Mouse (Mus musculus) T-helper 1 cell (primary cell): Measurements from ENCODE around the gene Gtf2h3.
"Not testable (repeated sequence)": the region's sequence is repeated elsewhere in the genome, so short reads cannot be mapped to it uniquely, and the experiment has no call there.

Experiments
- in situ Hi-C: fragments of 300-600 bp; cut with MboI, MseI; formaldehyde crosslinking; loops from one replicate; pipeline ENCODE4 v1.15.1; 2025; ENCODE audit warnings: high pct_unique_total_duplicates

Gene Gtf2h3

GRCm38 (mm10) chr5:124578633-124579317, at the start of gene Gtf2h3, which contains the start of gene Eif2b1:
Gene Gtf2h3 (plus strand): TSS chr5:124579140.
Gene Eif2b1 (minus strand): TSS chr5:124579131.
- in situ Hi-C loops, result no loop called here

DNA sequence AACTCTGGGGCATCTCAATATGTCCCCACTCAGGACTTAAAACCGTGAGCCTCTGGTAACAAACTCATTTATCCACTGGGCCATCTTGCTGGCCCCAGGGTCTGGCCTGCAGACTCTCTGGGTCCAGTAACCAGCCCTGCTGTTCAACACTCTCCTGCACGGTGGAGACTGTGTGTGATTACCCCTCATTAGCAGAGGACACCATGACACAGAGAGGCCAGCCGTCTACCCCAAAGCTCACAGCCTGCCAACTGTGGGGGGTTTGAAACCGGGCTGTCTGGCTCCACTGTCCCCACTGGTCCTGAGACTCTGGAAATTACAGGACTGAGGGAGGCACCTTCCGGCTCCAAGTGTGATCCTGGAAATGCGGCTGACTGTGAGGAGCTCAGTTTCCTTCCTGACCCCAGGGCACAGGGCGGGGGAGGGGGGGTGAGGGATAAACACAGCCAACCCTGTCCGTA, 49.7 kb upstream of the Gtf2h3 start:
- in situ Hi-C loops, result no loop called here

DNA sequence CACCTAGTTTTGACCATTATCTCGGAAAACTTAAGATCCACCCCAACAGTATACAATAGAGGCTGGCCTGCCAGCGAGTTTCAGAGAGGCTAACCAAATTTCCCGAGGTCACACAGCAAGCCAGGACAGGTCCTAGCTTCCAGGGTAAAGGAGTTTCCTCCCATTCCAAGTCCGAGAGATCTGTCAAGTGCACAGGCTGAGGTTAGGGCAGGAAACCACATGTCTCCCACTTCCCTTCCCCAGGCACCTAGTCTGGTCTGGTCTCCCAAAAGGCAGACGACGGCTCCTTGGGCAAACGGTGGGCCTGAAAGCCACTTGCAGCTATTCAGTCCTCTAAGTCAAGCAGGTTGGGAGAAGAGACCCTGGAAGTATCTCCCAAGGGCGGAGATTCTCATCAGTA, 49.2 kb upstream of the Gtf2h3 start:
- in situ Hi-C loops, result loop anchor here (5.0 to 10.0 kb wide), 2 partner anchors 45 to 92 kb away; partner anchors contain the start of genes Kmt5a and Snrnp35

DNA sequence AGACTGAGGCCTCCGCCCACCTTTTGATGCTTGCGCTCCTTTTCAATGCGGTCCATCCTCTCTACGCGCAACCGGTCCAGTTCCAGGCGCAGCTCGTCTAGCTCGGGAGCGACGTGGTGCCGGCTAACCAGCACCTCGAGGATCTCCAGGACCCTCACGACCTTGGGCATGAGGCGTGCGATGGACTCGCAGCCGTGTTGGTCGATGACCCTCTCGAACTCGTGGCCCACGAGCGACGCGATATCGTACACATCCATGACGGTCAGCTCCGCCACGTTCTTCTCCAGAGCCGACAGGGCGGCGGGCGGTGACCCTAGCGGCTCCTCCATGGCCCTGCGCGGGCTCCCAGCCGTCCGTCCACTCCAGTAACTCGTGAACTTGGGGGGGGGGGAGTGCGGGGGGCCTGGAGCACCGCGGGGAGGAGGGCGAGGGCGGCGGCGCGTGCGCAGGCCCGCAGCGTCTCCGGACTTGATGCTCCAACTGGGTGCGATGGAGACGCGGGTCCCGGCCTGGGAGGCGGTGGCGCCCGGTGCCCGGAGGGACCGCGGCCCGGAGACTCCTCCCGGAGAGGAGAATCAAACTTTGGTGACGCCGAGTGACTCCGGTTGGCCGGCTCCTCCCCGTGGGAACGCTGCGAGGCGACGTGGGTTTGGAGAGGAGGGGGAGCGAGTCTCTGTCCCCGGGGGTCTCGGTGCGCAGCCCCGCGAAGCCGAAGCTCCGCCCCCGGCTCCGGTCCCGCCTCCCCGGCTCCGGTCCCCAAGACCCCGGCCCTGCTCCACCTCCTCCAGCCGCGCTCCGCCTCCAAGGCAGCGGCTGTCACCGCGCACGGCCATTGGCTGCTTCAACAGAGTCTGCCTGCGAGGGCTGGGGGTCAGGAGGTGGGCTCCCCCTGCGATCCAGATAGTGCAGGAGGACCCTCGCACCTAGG, 48.0 kb upstream of the Gtf2h3 start, which contains the start of gene Rilpl1:
Rilpl1 (minus strand) TSS at position 737 of the 928 bp plus-strand sequence.
- in situ Hi-C loops, result loop anchor here (5.0 to 10.0 kb wide), 2 partner anchors 46 to 94 kb away; partner anchors contain the start of genes Kmt5a and Snrnp35

DNA sequence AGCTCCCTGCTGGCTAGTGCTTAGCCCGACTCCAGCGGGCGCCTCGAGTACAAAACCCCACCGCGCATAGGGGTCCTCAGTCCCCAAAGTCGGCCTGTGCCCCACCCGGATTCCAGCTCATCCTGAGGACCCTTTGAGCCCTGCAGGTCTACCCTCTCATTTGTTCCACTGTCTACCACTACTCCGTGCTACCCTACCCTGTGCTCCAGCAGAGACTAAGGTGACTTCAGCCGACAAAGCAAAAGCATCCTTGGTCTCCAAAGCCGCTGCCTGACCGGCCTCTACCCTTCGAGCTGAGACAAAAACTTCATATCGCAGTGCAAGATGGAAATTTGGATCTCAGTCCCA, 47.4 kb upstream of the Gtf2h3 start:
- in situ Hi-C loops, result loop anchor here (5.0 to 10.0 kb wide), 2 partner anchors 47 to 94 kb away; partner anchors contain the start of genes Kmt5a and Snrnp35

GRCm38 (mm10) chr5:124532451-124532850, 46.5 kb upstream of the Gtf2h3 start:
- in situ Hi-C loops, result loop anchor here (5.0 to 10.0 kb wide), 2 partner anchors 48 to 95 kb away; partner anchors contain the start of genes Kmt5a and Snrnp35

DNA sequence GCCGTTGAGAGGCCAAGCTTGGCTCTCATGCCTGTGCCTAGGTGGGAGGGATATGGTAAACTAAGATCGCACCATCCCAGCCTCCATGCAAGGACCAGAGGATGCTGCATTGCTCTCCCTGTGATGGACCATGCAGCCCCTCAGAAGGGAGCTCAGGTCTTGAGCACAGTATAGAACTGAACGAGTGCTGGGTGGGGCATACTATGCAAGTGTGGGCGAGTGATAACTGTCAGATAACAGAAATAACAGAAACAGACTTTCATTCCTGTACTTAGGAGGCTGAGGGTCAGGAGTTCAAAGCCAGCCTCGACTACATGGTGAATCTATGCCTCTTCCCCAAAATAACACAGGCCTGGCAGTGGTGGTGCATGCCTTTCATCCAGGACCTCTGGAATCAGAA, 43.9 kb upstream of the Gtf2h3 start:
- in situ Hi-C loops, result loop anchor here (10.0 kb wide), 1 partner anchor 50 kb away; the partner anchor contains the start of gene Snrnp35

GRCm38 (mm10) chr5:124536776-124537175, 42.2 kb upstream of the Gtf2h3 start:
- in situ Hi-C loops, result loop anchor here (10.0 kb wide), 1 partner anchor 52 kb away; the partner anchor contains the start of gene Snrnp35

- in situ Hi-C loops, result loop anchor here (10.0 kb wide), 1 partner anchor 54 kb away; the partner anchor contains the start of gene Snrnp35
Observed at GRCm38 (mm10) chr5:124538813-124539792, 39.8 kb upstream of the Gtf2h3 start.

GRCm38 (mm10) chr5:124539905-124540304, 39.0 kb upstream of the Gtf2h3 start:
- in situ Hi-C loops, result loop anchor here (10.0 kb wide), 1 partner anchor 55 kb away; the partner anchor contains the start of gene Snrnp35

- in situ Hi-C loops, result no loop called here
Observed at GRCm38 (mm10) chr5:124540383-124540786, 38.6 kb upstream of the Gtf2h3 start, which contains the start of gene Tmed2. Gene Tmed2 (plus strand): TSS chr5:124540695.

GRCm38 (mm10) chr5:124540905-124541601, 37.9 kb upstream of the Gtf2h3 start:
- in situ Hi-C loops, result no loop called here

GRCm38 (mm10) chr5:124541602-124541973, 37.4 kb upstream of the Gtf2h3 start:
- in situ Hi-C loops, result no loop called here

DNA sequence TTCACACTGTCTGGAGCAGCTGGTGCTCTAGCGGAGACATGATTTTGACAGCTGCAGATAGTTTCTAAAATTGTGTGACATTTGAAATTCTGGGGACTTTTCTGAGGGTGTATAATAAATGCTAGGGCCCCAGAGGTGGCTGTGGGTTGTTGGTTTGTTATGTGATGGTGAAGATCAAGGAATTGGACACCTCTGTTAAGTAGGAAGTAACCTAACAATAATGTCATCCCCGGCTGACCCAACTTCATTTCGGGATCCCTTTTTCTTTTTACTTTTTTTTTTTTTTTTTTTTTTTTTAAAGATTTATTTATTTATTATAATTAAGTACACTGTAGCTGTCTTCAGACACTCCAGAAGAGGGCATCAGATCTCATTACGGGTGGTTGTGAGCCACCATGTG, 28.2 kb upstream of the Gtf2h3 start:
- in situ Hi-C loops, result not testable (repeated sequence)

DNA sequence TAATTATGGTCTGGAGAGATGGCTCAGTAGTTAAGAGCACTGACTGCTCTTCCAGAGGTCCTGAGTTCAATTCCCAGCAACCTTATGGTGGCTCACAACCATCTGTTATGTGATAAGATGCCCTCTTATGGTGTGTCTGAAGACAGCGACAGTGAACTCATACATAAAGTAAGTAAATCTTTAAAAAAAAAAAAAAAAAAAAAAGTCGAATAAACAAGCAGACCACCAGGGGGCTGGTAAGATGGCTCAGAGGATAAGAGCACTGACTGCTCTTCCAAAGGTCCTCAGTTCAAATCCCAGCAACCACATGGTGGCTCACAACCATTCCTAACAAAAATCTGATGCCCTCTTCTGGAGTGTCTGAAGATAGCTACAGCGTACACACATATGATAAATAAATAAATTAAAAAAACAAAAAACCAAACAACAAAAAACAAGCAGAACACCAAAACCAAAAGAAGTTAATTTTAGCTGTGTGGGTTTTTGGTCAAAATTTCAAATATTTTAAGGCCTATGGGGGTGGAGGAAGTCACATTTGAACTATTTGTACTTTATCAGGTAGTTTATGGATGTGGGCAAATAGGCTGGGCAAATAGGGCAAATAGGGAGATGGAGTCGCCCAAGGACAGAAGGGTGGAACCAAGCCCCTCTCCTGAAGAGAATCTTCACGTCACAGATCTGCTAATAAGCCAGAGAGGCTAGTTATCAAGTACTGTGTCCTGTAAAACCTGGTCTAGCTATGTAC, 27.4 kb upstream of the Gtf2h3 start:
- in situ Hi-C loops, result not testable (repeated sequence)

DNA sequence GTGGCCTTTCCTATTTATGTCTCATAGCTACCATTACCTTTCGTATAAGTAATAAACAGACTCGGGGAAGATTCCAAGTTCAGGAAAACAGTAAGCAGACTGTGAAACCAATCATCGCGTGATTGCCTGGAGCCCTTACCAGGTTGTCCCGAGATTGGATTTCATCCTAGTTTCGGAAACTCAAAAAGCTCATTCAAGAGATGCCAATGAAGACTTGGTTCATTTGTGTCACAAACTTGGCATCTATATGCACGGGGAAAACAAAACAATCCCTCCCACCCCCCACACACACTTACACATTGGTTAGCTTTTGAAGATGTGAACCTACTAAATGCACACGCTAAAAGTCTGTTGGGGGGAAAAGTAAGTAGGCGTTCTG, 26.9 kb upstream of the Gtf2h3 start:
- in situ Hi-C loops, result no loop called here

DNA sequence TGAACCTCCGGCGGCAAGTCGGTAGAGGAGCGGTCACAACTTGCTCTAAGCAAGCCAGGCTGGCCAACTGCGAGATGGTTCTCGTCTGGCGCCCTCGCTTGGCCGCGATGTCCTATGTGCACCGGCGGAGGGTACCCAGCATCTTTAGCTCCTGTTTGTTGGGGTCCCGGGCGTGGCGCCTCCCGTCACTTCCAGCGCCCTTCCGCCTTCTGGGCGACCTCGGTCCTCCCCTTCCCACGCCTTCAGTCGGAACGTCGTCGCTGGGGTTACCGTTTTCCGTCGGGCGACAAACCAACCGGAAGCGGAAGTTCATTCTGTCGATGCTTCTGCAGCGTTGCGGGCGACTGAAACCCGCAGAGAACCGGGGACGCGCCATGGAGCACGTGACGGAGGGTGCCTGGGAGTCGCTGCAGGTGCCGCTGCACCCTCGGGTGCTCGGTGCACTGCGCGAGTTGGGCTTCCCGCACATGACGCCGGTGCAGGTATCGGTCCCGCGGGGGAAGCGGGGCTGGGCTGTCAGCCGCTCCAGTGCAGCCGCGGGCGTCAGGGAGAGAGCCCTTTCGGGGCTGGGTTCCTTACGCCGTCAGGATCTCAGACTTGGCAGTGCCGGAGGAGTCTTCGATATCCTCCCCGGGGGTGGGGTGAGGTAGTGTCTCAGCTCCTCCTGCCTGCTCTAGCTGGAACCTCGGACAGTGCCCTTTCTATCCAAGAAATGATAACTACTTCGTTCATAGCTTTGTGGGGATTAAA, 26.2 kb upstream of the Gtf2h3 start, which contains the start of gene Ddx55:
Ddx55 (plus strand) TSS at position 307 of the 750 bp plus-strand sequence.
- in situ Hi-C loops, result no loop called here

GRCm38 (mm10) chr5:124553607-124554006, 25.3 kb upstream of the Gtf2h3 start:
- in situ Hi-C loops, result no loop called here
